Mouse (Mus musculus): Measurements from ENCODE around the gene Trp53bp2. TPM values are rescaled to one million over a fixed set of nuclear protein-coding genes. Genes with fewer than 3 reads are reported as not detected.

The Trp53bp2 gene
- polyA plus RNA-seq, 1 experiment: 7.5 TPM

DNA sequence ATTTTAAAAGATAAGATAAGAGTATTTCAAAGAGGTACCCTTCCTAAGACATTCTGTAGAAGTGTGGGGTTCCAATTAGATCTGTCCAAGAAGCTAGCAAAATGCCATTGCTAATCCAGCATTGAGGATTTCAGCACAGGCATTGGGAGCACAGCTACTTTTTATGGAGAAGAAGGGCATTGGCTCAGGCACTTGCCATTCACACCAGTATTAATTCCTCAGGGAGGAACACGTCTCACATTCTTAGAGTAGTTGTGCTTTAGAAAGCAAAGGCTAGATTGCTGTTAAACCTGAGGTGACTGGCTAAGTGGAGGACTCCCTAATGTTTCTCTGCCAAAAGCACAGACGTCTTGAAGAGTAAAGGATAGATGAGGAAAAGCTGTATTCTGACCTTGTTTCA, 17.5 kb downstream of the Trp53bp2 start:
- peaks cover 6% of the 10 kb centered on the region for H3K36me3 ChIP-seq (ENCODE audit: control insufficient read depth, insufficient read depth)
- no peak overlapping the region for H3ac ChIP-seq (ENCODE audit: control insufficient read depth, insufficient read length, low read depth)
- H3K79me2 ChIP-seq (ENCODE audit: control insufficient read depth, insufficient read depth): peaks cover 56% of the 10 kb centered on the region
- H3K79me3 ChIP-seq (ENCODE audit: low read depth): peaks cover 17% of the 10 kb centered on the region
- H3K4me3 ChIP-seq (ENCODE audit: insufficient read depth, poor library complexity, severe bottlenecking): no peak overlapping the region
- no peaks in the 10 kb centered on the region for H3K27me3 ChIP-seq (ENCODE audit: control insufficient read depth, insufficient read depth, insufficient read length)
- TF ChIP-seq CEBPB (IDR thresholded peaks at IDR 0.05; ENCODE audit: low read depth): no peak
- TF ChIP-seq USF1 (IDR thresholded peaks at IDR 0.05; ENCODE audit: low read depth): no peak
- no peak for TF ChIP-seq MYOG (IDR thresholded peaks at IDR 0.05; ENCODE audit: control insufficient read depth, extremely low read depth, insufficient read length)
- no peak for TF ChIP-seq MAX (IDR thresholded peaks at IDR 0.05)
- TF ChIP-seq CTCF (IDR thresholded peaks at IDR 0.05; ENCODE audit: control insufficient read depth, insufficient read depth, insufficient read length): no peak
- TF ChIP-seq MYOD1 (IDR thresholded peaks at IDR 0.05; ENCODE audit: control insufficient read depth, insufficient read length, low read depth): no peak
- no peak for TF ChIP-seq FOSL1 (IDR thresholded peaks at IDR 0.05; ENCODE audit: insufficient read depth, low read length, poor library complexity, severe bottlenecking)

DNA sequence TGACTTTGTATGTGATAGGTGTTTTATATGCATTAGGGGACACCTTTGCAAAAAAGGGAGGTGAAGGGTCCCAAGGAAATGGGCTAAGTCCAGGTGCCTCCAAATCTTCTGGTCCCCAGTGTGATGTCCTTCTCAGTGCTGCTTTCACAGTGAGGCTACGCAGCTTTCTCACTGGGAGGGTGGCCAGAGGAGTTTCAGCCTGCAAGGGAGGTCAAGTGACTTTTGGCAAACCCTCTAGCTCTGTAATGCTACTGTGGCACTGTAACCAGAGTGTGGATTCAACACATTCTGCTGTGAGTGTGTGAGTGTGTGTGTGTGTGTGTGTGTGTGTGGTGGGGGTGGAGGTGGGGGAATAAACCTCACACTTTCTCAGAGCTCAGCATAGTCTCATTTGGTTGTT, 18.5 kb downstream of the Trp53bp2 start:
- Histone ChIP-seq H3K79me3 (ENCODE audit: low read depth) (peaks cover 17% of the 10 kb centered on the region), H3K79me2 (ENCODE audit: control insufficient read depth, insufficient read depth) (peaks cover 47% of the 10 kb centered on the region), H3K27me3 (ENCODE audit: control insufficient read depth, insufficient read depth, insufficient read length) (no peaks in the 10 kb centered on the region), H3ac (ENCODE audit: control insufficient read depth, insufficient read length, low read depth) (no peak overlapping the region), H3K36me3 (ENCODE audit: control insufficient read depth, insufficient read depth) (peaks cover 13% of the 10 kb centered on the region), H3K4me3 (ENCODE audit: insufficient read depth, poor library complexity, severe bottlenecking) (no peak overlapping the region)
- TF ChIP-seq USF1 (IDR thresholded peaks at IDR 0.05; ENCODE audit: low read depth): no peak
- no peak for TF ChIP-seq MAX (IDR thresholded peaks at IDR 0.05)
- TF ChIP-seq CTCF (IDR thresholded peaks at IDR 0.05; ENCODE audit: control insufficient read depth, insufficient read depth, insufficient read length): no peak
- TF ChIP-seq CEBPB (IDR thresholded peaks at IDR 0.05; ENCODE audit: low read depth): no peak
- no peak for TF ChIP-seq MYOD1 (IDR thresholded peaks at IDR 0.05; ENCODE audit: control insufficient read depth, insufficient read length, low read depth)
- TF ChIP-seq MYOG (IDR thresholded peaks at IDR 0.05; ENCODE audit: control insufficient read depth, extremely low read depth, insufficient read length): no peak
- no peak for TF ChIP-seq FOSL1 (IDR thresholded peaks at IDR 0.05; ENCODE audit: insufficient read depth, low read length, poor library complexity, severe bottlenecking)

DNA sequence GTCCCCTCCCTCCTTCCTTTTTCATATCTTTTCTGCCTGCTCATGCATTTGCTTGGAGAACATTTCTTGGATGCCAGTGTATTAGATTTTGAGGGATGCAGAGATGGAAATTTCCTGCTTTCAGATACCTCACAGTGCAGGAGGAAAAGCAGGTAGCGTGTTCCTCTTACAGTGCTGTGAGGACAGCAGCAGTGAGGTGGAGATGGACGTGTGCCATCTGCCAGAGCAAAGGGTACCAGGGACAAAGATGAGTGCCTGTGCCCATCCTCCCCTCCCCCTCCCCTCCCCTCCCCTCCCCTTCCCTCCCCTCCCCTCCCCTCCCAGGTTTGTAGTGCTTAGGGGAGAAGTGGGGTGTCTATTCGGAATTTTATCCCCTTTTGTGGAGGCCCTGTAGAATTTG, 20.9 kb downstream of the Trp53bp2 start:
- Histone ChIP-seq H3K79me3 (ENCODE audit: low read depth) (peaks cover 9% of the 10 kb centered on the region), H3ac (ENCODE audit: control insufficient read depth, insufficient read length, low read depth) (no peak overlapping the region), H3K4me3 (ENCODE audit: insufficient read depth, poor library complexity, severe bottlenecking) (no peak overlapping the region), H3K79me2 (ENCODE audit: control insufficient read depth, insufficient read depth) (peaks cover 31% of the 10 kb centered on the region), H3K36me3 (ENCODE audit: control insufficient read depth, insufficient read depth) (peaks cover 19% of the 10 kb centered on the region), H3K27me3 (ENCODE audit: control insufficient read depth, insufficient read depth, insufficient read length) (no peaks in the 10 kb centered on the region)
- TF ChIP-seq CTCF (IDR thresholded peaks at IDR 0.05; ENCODE audit: control insufficient read depth, insufficient read depth, insufficient read length) (no peak), MYOG (IDR thresholded peaks at IDR 0.05; ENCODE audit: control insufficient read depth, extremely low read depth, insufficient read length) (no peak)

DNA sequence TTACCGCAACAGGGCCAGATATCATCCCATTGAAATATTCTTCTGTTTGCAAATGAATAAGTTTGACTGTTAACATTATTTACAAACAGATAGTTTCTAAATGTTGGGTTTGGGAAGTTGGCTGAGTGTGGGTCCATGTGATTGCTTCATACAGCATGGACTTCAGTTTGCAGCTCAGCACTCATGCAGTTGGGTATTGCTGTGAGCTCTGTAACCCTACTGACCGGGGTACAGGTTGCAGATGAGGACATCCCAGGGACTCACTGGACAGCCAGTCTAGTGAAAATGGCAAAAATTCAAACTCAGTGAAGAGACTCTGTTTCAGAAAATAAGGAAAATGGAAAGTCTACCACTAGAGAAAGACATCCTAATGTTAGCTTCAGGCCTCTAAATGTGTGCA, 21.7 kb downstream of the Trp53bp2 start:
- H3K4me3 ChIP-seq (ENCODE audit: insufficient read depth, poor library complexity, severe bottlenecking): no peak overlapping the region
- no peaks in the 10 kb centered on the region for H3K27me3 ChIP-seq (ENCODE audit: control insufficient read depth, insufficient read depth, insufficient read length)
- H3ac ChIP-seq (ENCODE audit: control insufficient read depth, insufficient read length, low read depth): no peak overlapping the region
- peaks cover 23% of the 10 kb centered on the region for H3K79me2 ChIP-seq (ENCODE audit: control insufficient read depth, insufficient read depth)
- peaks cover 4% of the 10 kb centered on the region for H3K79me3 ChIP-seq (ENCODE audit: low read depth)
- TF ChIP-seq MAX (IDR thresholded peaks at IDR 0.05) (no peak), MYOD1 (IDR thresholded peaks at IDR 0.05; ENCODE audit: control insufficient read depth, insufficient read length, low read depth) (no peak), USF1 (IDR thresholded peaks at IDR 0.05; ENCODE audit: low read depth) (no peak), MYOG (IDR thresholded peaks at IDR 0.05; ENCODE audit: control insufficient read depth, extremely low read depth, insufficient read length) (no peak), CTCF (IDR thresholded peaks at IDR 0.05; ENCODE audit: control insufficient read depth, insufficient read depth, insufficient read length) (no peak)
- peaks cover 27% of the 10 kb centered on the region for H3K36me3 ChIP-seq (ENCODE audit: control insufficient read depth, insufficient read depth)

DNA sequence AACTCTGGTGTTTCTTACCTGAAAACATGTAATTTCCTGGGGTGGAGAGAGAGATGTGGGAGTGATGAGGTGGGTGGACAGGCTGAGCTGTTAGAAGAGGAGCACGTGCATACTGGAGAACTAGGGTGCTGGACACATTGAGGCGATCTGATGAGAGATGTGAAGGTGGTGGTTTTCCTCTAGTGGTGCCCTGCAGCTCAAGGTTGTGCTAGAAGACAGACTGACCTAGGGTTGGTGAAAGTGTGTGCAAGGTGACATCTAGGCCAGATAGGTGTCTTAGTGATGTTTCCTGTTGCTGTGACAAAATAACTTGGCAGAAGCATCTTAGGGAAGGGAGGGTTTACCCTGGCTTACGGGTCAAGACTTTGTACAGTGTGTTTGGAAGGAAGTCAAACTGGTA, 23.1 kb downstream of the Trp53bp2 start:
- H3K4me3 ChIP-seq (ENCODE audit: insufficient read depth, poor library complexity, severe bottlenecking): no peak overlapping the region
- TF ChIP-seq MYOG (IDR thresholded peaks at IDR 0.05; ENCODE audit: control insufficient read depth, extremely low read depth, insufficient read length): no peak
- TF ChIP-seq FOSL1 (IDR thresholded peaks at IDR 0.05; ENCODE audit: insufficient read depth, low read length, poor library complexity, severe bottlenecking): no peak
- no peak for TF ChIP-seq CTCF (IDR thresholded peaks at IDR 0.05; ENCODE audit: control insufficient read depth, insufficient read depth, insufficient read length)
- TF ChIP-seq USF1 (IDR thresholded peaks at IDR 0.05; ENCODE audit: low read depth): no peak
- TF ChIP-seq CEBPB (IDR thresholded peaks at IDR 0.05; ENCODE audit: low read depth): no peak
- no peak for TF ChIP-seq MAX (IDR thresholded peaks at IDR 0.05)
- no peak for TF ChIP-seq MYOD1 (IDR thresholded peaks at IDR 0.05; ENCODE audit: control insufficient read depth, insufficient read length, low read depth)
- no peak overlapping the region for H3ac ChIP-seq (ENCODE audit: control insufficient read depth, insufficient read length, low read depth)
- H3K36me3 ChIP-seq (ENCODE audit: control insufficient read depth, insufficient read depth): peaks cover 30% of the 10 kb centered on the region
- H3K79me3 ChIP-seq (ENCODE audit: low read depth): peaks cover 2% of the 10 kb centered on the region
- H3K79me2 ChIP-seq (ENCODE audit: control insufficient read depth, insufficient read depth): peaks cover 9% of the 10 kb centered on the region
- H3K27me3 ChIP-seq (ENCODE audit: control insufficient read depth, insufficient read depth, insufficient read length): no peaks in the 10 kb centered on the region

DNA sequence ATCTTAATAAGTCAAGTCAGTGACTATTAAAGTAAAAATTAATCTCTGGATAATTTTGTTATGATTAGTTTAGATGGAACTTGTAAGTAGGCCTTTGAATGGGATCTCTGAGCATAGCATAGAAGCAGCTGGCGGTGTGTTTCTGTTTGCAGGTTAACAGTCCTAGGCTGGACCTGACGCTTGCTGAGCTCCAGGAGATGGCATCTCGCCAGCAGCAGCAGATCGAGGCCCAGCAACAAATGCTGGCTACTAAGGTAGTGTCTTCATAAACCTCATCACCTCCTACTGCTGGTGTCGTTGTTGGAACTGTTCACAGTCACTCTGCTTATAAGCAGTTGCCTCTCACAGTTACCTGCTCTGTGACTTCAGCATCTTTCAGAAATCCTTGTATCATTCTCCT, 27.8 kb downstream of the Trp53bp2 start:
- no peaks in the 10 kb centered on the region for H3K79me2 ChIP-seq (ENCODE audit: control insufficient read depth, insufficient read depth)
- H3K79me3 ChIP-seq (ENCODE audit: low read depth): no peaks in the 10 kb centered on the region
- H3ac ChIP-seq (ENCODE audit: control insufficient read depth, insufficient read length, low read depth): no peak overlapping the region
- H3K27me3 ChIP-seq (ENCODE audit: control insufficient read depth, insufficient read depth, insufficient read length): no peaks in the 10 kb centered on the region
- no peak overlapping the region for H3K4me3 ChIP-seq (ENCODE audit: insufficient read depth, poor library complexity, severe bottlenecking)
- TF ChIP-seq CEBPB (IDR thresholded peaks at IDR 0.05; ENCODE audit: low read depth): no peak
- no peak for TF ChIP-seq CTCF (IDR thresholded peaks at IDR 0.05; ENCODE audit: control insufficient read depth, insufficient read depth, insufficient read length)
- no peak for TF ChIP-seq MYOG (IDR thresholded peaks at IDR 0.05; ENCODE audit: control insufficient read depth, extremely low read depth, insufficient read length)
- no peak for TF ChIP-seq USF1 (IDR thresholded peaks at IDR 0.05; ENCODE audit: low read depth)
- TF ChIP-seq MAX (IDR thresholded peaks at IDR 0.05): no peak
- TF ChIP-seq MYOD1 (IDR thresholded peaks at IDR 0.05; ENCODE audit: control insufficient read depth, insufficient read length, low read depth): no peak
- no peak for TF ChIP-seq FOSL1 (IDR thresholded peaks at IDR 0.05; ENCODE audit: insufficient read depth, low read length, poor library complexity, severe bottlenecking)
- peaks cover 50% of the 10 kb centered on the region for H3K36me3 ChIP-seq (ENCODE audit: control insufficient read depth, insufficient read depth)

Data from C2C12 (cell line).